Mouse (Mus musculus): ENCODE measurements around the gene Mcrip1. TPM values are rescaled to one million over a fixed set of nuclear protein-coding genes. Genes with fewer than 3 reads are reported as not detected.
"Not testable (repeated sequence)": the region's sequence is repeated elsewhere in the genome, so short reads cannot be mapped to it uniquely, and the experiment has no call there.

Mcrip1 gene
- polyA plus RNA-seq, 1 experiment = 30.3 TPM

GRCm38 (mm10) chr11:120565114-120565513, 15.6 kb upstream of the Mcrip1 start:
- no peak overlapping the region for H3K27ac ChIP-seq (ENCODE audit: insufficient read depth, low read depth, low read length)
- H3K4me3 ChIP-seq (ENCODE audit: low read depth, low read length) = no peak overlapping the region
- TF ChIP-seq POLR2A (IDR thresholded peaks at IDR 0.05; ENCODE audit: low read depth, low read length) = no peak
- no peak for TF ChIP-seq CTCF (IDR thresholded peaks at IDR 0.05; ENCODE audit: extremely low read depth, insufficient read length, insufficient replicate concordance, low read depth, low read length)
- peaks cover 89% of the 10 kb centered on the region for H3K36me3 ChIP-seq (ENCODE audit: control insufficient read depth, insufficient read depth, low read length)
- H3K27me3 ChIP-seq (ENCODE audit: control insufficient read depth, insufficient read depth, low read length) = no peaks in the 10 kb centered on the region
- peaks cover 5% of the 10 kb centered on the region; the same call in 1 of the 2 replicates for H3K4me1 ChIP-seq (ENCODE audit: control insufficient read depth, insufficient read depth, insufficient read length, low read length)
- 75% methylated on average over 9 of the region's 9 CpGs for WGBS

GRCm38 (mm10) chr11:120562949-120563348, 13.4 kb upstream of the Mcrip1 start:
- peaks cover 3% of the 10 kb centered on the region; the same call in 1 of the 2 replicates for H3K4me1 ChIP-seq (ENCODE audit: control insufficient read depth, insufficient read depth, insufficient read length, low read length)
- no peaks in the 10 kb centered on the region for H3K27me3 ChIP-seq (ENCODE audit: control insufficient read depth, insufficient read depth, low read length)
- no peak overlapping the region for H3K4me3 ChIP-seq (ENCODE audit: low read depth, low read length)
- TF ChIP-seq CTCF (IDR thresholded peaks at IDR 0.05; ENCODE audit: extremely low read depth, insufficient read length, insufficient replicate concordance, low read depth, low read length) (no peak), POLR2A (IDR thresholded peaks at IDR 0.05; ENCODE audit: low read depth, low read length) (no peak)
- 94% methylated on average over 13 of the region's 13 CpGs for WGBS
- no peak overlapping the region for H3K27ac ChIP-seq (ENCODE audit: insufficient read depth, low read depth, low read length)
- peaks cover 78% of the 10 kb centered on the region for H3K36me3 ChIP-seq (ENCODE audit: control insufficient read depth, insufficient read depth, low read length)

GRCm38 (mm10) chr11:120560952-120561728, 11.6 kb upstream of the Mcrip1 start:
- Histone ChIP-seq H3K27ac (ENCODE audit: insufficient read depth, low read depth, low read length) (no peak overlapping the region), H3K36me3 (ENCODE audit: control insufficient read depth, insufficient read depth, low read length) (peaks cover 60% of the 10 kb centered on the region), H3K4me3 (ENCODE audit: low read depth, low read length) (no peak overlapping the region), H3K4me1 (ENCODE audit: control insufficient read depth, insufficient read depth, insufficient read length, low read length) (no peaks in the 10 kb centered on the region), H3K27me3 (ENCODE audit: control insufficient read depth, insufficient read depth, low read length) (no peaks in the 10 kb centered on the region)
- 88% methylated on average over 13 of the region's 13 CpGs for WGBS
- no peak for TF ChIP-seq CTCF (IDR thresholded peaks at IDR 0.05; ENCODE audit: extremely low read depth, insufficient read length, insufficient replicate concordance, low read depth, low read length)
- no peak for TF ChIP-seq POLR2A (IDR thresholded peaks at IDR 0.05; ENCODE audit: low read depth, low read length)

- H3K4me3 ChIP-seq (ENCODE audit: low read depth, low read length); H3K27ac ChIP-seq (ENCODE audit: insufficient read depth, low read depth, low read length); H3K4me1 ChIP-seq (ENCODE audit: control insufficient read depth, insufficient read depth, insufficient read length, low read length); H3K27me3 ChIP-seq (ENCODE audit: control insufficient read depth, insufficient read depth, low read length): not testable (repeated sequence)
- H3K36me3 ChIP-seq (ENCODE audit: control insufficient read depth, insufficient read depth, low read length) = peaks cover 39% of the 10 kb centered on the region
- 89% methylated on average over 6 of the region's 6 CpGs for WGBS
Measured at GRCm38 (mm10) chr11:120558843-120559242, 9.3 kb upstream of the Mcrip1 start.

GRCm38 (mm10) chr11:120555260-120555659, 5.7 kb upstream of the Mcrip1 start:
- TF ChIP-seq CTCF (IDR thresholded peaks at IDR 0.05; ENCODE audit: extremely low read depth, insufficient read length, insufficient replicate concordance, low read depth, low read length) = no peak
- TF ChIP-seq POLR2A (IDR thresholded peaks at IDR 0.05; ENCODE audit: low read depth, low read length) = no peak
- peaks cover 3% of the 10 kb centered on the region; the same call in 1 of the 2 replicates for H3K4me1 ChIP-seq (ENCODE audit: control insufficient read depth, insufficient read depth, insufficient read length, low read length)
- H3K27ac ChIP-seq (ENCODE audit: insufficient read depth, low read depth, low read length) = peak overlapping the region; percentile 82

GRCm38 (mm10) chr11:120554834-120555233, 5.3 kb upstream of the Mcrip1 start:
- TF ChIP-seq POLR2A (IDR thresholded peaks at IDR 0.05; ENCODE audit: low read depth, low read length) (no peak), CTCF (IDR thresholded peaks at IDR 0.05; ENCODE audit: extremely low read depth, insufficient read length, insufficient replicate concordance, low read depth, low read length) (no peak)
- H3K4me3 ChIP-seq (ENCODE audit: low read depth, low read length) = no peak overlapping the region
- 31% methylated on average over 7 of the region's 7 CpGs for WGBS
- peaks cover under 1% of the 10 kb centered on the region; the same call in 1 of the 2 replicates for H3K36me3 ChIP-seq (ENCODE audit: control insufficient read depth, insufficient read depth, low read length)
- H3K27me3 ChIP-seq (ENCODE audit: control insufficient read depth, insufficient read depth, low read length) = no peaks in the 10 kb centered on the region
- peaks cover 7% of the 10 kb centered on the region; the same call in 1 of the 2 replicates for H3K4me1 ChIP-seq (ENCODE audit: control insufficient read depth, insufficient read depth, insufficient read length, low read length)
- peak overlapping the region; percentile 82 for H3K27ac ChIP-seq (ENCODE audit: insufficient read depth, low read depth, low read length)

More at GRCm38 (mm10) chr11:120555260-120555659, 5.7 kb upstream of the Mcrip1 start:
- H3K36me3 ChIP-seq (ENCODE audit: control insufficient read depth, insufficient read depth, low read length) = peaks cover 4% of the 10 kb centered on the region
- 38% methylated on average over 2 of the region's 2 CpGs for WGBS
- H3K4me3 ChIP-seq (ENCODE audit: low read depth, low read length) = no peak overlapping the region
- H3K27me3 ChIP-seq (ENCODE audit: control insufficient read depth, insufficient read depth, low read length) = no peaks in the 10 kb centered on the region

- Histone ChIP-seq H3K4me3 (ENCODE audit: low read depth, low read length) (no peak overlapping the region), H3K36me3 (ENCODE audit: control insufficient read depth, insufficient read depth, low read length) (no peaks in the 10 kb centered on the region), H3K4me1 (ENCODE audit: control insufficient read depth, insufficient read depth, insufficient read length, low read length) (peaks cover 12% of the 10 kb centered on the region; the same call in 1 of the 2 replicates), H3K27me3 (ENCODE audit: control insufficient read depth, insufficient read depth, low read length) (no peaks in the 10 kb centered on the region), H3K27ac (ENCODE audit: insufficient read depth, low read depth, low read length) (no peak overlapping the region)
- WGBS = 54% methylated on average over 5 of the region's 5 CpGs
- TF ChIP-seq CTCF (IDR thresholded peaks at IDR 0.05; ENCODE audit: extremely low read depth, insufficient read length, insufficient replicate concordance, low read depth, low read length) (no peak), POLR2A (IDR thresholded peaks at IDR 0.05; ENCODE audit: low read depth, low read length) (no peak)
Measured at GRCm38 (mm10) chr11:120552736-120553135, 3.2 kb upstream of the Mcrip1 start.

Data from small intestine, adult 2 months (tissue).